Mouse (Mus musculus) T-cell, adult 2 months (primary cell): ENCODE results near the gene Tspan8.

Experiments
- DNase-seq: peaks from one replicate; pipeline ENCODE4 v3.0.0; 2022; ENCODE audit warnings: low spot score

Gene Tspan8

DNA sequence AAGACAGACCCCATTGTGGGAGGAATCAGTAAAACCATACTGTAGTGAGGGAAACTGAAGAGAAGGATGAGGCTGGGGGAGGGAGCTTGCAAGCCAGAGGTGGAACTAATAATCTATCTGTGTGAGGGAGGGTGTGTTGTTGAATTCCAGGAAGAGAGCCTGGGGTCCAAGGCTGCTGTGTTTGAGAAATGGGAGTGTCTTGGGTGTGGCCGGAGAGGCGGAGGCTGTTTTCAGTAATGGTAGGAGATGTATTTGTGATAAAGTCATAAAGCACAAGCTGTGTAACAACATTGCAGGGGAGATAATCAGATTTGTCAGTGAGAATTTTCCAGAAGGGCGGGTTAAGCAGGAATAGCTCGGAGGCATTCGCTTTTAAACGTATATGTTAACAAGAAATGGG lies 17.4 kb downstream of the Tspan8 start:
- no peak for DNase-seq

DNA sequence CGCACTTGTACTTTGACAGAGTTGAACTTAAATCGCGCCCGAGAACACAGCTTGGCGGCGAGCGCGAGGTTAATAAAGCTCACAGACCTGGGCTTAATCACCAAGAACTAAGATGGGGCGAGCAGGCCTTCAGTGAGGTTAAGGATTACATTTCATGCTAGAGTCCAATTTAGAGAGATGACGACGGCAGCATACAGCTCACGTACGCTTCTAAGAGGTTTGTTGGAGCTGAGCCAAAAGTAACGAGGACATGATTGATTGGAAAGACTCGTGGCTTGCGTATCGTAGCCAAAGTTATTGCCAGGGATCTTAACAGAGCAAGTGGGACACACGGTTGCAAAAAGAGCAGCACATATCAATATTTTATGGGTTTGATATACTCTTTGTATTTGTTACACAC lies 30.3 kb downstream of the Tspan8 start:
- no peak for DNase-seq

DNA sequence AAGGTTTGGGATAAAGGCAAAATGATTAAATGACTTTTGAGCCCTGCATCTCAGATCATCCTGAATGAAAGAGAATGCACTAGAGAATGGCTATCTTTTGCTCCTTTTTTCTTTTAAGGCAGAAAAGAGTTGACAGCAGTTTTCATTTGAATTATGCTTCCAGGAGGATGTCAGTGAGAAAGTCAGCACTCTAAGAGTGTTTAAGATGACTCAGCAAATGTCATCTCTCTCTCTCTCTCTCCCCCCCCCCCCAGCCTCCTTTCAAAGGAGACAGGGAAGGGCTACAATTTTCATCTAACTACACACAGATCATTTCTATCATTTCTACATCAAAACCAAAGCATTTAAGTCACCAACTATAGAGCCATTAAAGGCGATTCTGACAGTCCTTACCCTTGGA lies 31.9 kb downstream of the Tspan8 start:
- no peak for DNase-seq

DNA sequence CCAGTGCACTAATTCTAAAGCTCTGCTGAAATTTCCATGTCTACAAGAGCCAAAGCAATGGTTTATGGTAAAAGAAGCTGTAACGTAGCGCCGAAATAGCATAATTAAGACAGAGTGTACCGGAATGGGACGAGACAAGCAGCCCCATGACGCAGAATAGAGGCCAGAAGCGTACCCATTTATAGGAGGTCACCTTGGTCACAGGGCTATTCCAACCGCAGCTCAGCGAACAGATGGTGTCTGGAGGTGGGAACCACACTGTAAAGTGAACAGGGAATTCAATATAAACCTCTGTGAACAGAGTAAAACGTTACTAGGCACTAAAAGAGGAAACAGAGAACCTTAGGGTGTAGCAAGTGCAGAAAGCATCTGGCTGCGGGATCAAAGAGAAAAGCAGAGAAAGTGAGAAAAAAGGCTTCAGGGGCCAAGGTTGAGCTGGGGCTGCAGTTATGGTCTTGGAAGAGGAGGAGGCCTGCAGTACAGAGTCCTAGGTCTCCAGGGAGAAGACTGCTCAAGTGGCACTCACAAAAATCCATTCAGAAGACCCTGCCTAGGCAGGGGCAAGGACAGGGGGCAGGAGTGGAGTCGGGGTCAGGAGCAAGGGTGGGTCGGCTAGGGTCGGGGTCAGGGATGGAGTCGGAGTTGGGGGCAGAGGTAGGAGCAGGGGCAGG lies 43.7 kb downstream of the Tspan8 start:
- DNase-seq, result no peak

DNA sequence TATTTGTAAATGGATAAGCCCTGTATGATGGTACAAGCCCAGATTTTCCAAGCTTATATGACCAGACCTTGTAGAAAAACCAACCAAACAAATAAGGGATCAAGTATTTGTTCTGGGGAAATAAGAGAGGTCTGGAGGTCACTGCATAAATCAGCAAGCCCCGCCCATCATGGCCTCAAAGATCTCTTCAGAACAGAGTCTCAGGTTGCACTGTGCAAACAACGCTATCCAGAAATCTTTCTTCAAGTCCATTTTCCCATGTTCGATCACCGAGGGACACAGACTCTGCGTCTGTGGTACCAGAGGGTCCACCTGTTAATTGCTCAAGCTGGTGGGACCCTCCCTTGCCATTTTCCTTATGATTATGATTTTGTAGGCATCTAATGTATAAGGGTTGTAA lies 45.3 kb downstream of the Tspan8 start:
- no peak for DNase-seq

DNA sequence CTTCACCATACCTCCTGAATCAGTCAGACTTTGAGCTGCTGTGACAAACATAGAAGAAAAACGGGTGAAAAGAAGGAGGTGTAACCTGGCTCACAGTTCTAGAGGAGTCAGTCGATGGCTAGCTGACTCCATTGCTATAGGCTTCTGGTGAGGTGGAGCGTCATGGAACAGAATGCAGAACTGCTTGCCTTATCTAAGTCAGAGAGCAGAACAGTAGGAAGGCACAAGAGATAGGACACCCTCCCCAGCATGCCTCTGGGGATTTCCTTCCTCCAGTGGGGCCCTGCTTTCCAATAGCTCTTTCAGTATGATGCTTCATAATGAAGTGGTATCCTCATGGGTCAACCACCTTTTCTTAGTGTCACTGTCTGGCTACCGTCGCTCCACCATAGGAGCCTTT lies 66.1 kb downstream of the Tspan8 start:
- DNase-seq, result no peak

DNA sequence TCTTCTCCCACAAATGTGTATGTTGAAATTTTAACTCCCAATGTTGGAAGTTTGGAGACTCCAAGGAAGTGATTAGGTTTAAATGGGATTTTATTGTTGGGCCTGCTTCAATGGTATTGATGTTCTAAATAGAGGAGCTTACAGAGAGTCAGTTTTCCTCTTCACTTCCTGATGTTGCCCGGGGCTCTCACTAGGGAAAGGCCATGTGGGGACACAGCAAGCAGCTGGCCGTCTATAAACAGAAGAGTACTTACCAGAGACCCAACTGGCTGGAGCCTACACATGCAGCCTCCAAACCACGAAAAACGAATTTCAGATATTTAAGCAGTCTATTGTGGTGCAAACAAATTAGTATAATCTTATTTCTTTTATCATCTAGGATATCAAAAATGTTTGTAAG lies 75.3 kb downstream of the Tspan8 start:
- DNase-seq, result no peak

DNA sequence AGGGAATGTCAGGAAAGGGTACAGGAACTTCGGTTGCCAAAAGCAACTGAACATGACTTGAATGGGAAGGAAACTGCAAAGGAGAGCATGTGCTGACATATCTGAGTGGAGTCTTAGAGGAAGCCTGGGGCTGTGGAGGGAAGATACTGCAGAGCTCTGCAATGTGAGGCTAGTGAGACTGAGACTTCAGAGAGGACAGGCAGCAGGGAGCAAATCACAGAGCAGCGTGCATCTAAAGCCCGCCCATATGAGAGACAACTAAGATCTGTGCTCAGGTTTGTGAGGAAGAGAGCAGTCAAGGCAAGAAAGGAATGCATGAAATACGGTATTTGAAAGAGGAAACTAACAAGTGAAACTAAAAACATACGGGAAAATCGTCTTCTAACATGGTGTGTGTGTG lies 76.3 kb downstream of the Tspan8 start:
- no peak for DNase-seq

DNA sequence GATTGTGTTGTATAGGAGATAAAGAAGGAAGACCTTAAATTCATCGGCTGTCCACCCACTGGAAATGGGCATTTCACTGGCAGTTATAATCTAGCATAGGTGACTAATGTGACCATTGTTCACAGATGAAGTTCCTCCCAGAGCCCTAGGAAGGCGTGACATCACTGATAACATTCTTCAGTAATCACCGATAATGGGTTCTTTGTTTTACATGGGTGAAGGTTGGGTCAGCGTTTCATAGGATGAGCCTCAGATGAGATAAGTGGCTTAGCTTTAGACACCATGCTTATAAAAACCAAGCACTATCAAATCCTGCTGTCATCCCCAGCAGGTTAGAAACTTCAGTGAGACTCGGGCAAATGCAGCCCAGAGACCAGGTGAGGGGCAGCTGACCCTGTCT lies 77.4 kb downstream of the Tspan8 start:
- no peak for DNase-seq

DNA sequence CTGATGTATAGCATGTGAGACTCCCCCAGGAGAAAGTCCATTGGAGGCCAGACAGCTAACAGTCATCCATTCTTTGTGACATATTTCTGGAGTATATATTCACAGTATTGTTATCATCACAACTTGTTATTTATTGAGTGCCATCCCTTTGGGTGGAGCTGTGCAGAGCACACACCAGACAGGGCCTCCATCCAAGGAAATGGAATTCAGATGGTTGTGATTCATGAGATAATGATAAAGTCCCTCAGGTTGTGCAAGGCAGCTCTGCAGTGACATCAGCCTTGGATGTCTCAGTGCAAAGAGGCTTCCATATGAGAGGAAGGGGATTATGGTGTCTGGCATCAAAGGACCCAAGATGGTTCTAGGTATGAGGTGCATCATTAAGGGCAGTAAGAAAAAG lies 80.1 kb downstream of the Tspan8 start:
- DNase-seq, result no peak

DNA sequence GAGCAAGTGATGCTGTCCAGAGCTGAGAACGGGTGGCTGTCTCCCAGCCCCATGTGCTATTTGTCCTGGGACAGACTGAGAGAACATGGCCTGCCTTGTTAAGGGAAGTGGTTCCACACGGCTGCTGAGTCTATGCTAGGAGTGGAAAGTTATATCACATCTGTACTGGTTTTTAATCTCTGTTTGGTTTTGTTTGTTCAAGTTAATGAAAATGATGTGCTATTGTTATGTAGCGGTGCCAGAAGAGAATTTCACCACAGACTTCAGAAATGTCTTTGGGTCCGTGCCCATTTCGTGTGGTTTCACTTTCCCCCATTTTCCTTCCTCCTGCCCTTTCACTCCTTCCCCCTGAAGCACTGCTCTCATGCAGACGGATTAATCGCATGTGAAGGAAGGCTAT lies 80.6 kb downstream of the Tspan8 start:
- no peak for DNase-seq
